Mouse (Mus musculus): Measurements from ENCODE around the gene Znhit3. TPM values are rescaled to one million over a fixed set of nuclear protein-coding genes. Genes with fewer than 3 reads are reported as not detected.

The Znhit3 gene
- polyA plus RNA-seq, 1 experiment: 0.47 TPM

DNA sequence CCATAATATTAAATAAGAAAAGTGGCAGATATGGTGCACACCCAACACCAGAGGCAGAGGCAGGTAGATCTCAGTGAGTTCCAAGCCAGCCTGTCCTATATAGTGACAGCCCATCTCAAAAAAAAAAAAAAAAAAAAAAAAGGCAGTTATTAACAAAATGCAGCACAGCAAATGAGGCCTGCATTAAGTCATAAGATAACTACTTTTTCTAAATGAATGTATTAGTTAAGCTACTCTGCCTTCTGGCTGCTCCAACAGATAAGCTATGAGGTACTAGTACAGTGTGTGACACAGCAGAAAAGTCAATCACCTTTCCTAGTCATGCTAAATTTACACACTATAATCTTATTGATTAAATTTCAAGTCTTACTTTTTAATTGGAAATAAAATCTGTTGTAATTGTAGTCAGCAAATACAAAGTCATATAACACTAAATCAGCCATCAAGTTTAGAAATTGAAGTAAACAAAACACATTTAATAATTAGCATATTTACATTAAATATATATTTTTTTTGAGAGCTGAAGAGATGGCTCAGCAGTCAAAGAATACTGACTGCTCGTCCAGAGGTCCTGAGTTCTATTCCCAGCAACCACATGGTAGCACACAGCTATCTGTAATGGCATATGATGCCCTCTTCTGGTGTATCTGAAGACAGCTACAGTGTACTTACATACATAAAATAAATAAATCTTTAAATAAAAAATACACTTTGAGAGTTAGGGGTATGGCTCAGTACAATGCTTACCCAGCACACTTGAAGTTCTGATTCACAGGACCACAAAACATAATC is 42.9 kb downstream of the Znhit3 start:
- TF ChIP-seq GATA1 (IDR thresholded peaks at IDR 0.05; ENCODE audit: low read length) (peak; percentile 84), TAL1 (IDR thresholded peaks at IDR 0.05; ENCODE audit: low read length) (peak; percentile 64)
- peak overlapping the region; percentile 68 for H3K4me3 ChIP-seq (replicated peaks)
- H3K36me3 ChIP-seq (ENCODE audit: control insufficient read depth): peaks cover 75% of the 10 kb centered on the region
- H3K27me3 ChIP-seq (ENCODE audit: control insufficient read depth): no peaks in the 10 kb centered on the region
- H3K9me3 ChIP-seq (ENCODE audit: control insufficient read depth, low read length): no peaks in the 10 kb centered on the region
- peaks cover 47% of the 10 kb centered on the region for H3K4me1 ChIP-seq (ENCODE audit: control insufficient read depth)

DNA sequence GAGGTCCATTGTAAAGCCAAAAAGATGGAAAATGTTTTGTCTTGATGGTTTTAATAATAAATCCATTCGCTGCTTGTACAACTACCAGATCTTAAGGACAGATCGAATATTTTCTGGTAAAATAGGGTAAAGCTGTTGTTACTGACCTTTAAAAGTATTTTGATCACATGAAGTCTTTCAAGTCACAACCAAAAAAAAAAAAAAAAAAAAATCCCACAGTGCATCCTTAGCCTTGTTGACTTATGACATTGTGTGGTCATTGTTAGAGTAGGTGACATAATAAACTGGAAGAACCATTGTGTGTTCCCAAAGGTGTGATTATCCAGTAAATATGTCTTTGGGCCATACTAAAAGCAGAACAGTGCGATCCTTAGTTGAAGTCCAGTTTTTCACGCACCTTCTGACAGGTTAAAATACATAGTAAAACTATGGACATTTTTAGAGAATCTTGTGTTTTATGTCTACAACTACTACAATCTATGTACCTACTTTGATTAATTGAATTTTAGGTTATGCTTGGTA is 44.6 kb downstream of the Znhit3 start:
- Histone ChIP-seq H3K27me3 (ENCODE audit: control insufficient read depth) (no peaks in the 10 kb centered on the region), H3K4me1 (ENCODE audit: control insufficient read depth) (peaks cover 48% of the 10 kb centered on the region), H3K4me3 (replicated peaks) (peak overlapping the region; percentile 68), H3K36me3 (ENCODE audit: control insufficient read depth) (peaks cover 75% of the 10 kb centered on the region), H3K9me3 (ENCODE audit: control insufficient read depth, low read length) (no peaks in the 10 kb centered on the region)
- TF ChIP-seq GATA1 (IDR thresholded peaks at IDR 0.05; ENCODE audit: low read length) (no peak), TAL1 (IDR thresholded peaks at IDR 0.05; ENCODE audit: low read length) (no peak)

DNA sequence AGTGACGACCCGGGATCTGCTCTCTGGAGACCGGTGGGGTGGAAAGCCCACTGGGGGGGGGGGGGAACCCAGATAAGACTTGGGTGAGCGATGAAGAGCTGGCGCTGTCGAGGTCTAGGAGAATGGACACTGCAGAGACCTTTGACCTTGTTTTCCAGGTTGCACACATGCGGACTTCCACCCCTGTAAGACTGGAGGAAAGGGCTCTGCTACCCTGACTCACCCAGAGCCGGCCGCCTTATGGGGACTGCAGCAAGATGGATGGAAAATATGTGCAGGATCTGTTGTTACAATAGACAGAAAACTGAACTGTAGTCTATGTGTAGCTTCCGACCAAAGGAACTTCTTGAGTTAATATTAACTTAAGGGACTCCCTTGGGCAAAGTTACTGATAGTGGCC is 45.1 kb downstream of the Znhit3 start:
- H3K27me3 ChIP-seq (ENCODE audit: control insufficient read depth): no peaks in the 10 kb centered on the region
- H3K4me1 ChIP-seq (ENCODE audit: control insufficient read depth): peaks cover 48% of the 10 kb centered on the region
- H3K9me3 ChIP-seq (ENCODE audit: control insufficient read depth, low read length): no peaks in the 10 kb centered on the region
- TF ChIP-seq GATA1 (IDR thresholded peaks at IDR 0.05; ENCODE audit: low read length) (no peak), TAL1 (IDR thresholded peaks at IDR 0.05; ENCODE audit: low read length) (no peak)
- H3K36me3 ChIP-seq (ENCODE audit: control insufficient read depth): peaks cover 77% of the 10 kb centered on the region
- peak overlapping the region; percentile 68 for H3K4me3 ChIP-seq (replicated peaks)

DNA sequence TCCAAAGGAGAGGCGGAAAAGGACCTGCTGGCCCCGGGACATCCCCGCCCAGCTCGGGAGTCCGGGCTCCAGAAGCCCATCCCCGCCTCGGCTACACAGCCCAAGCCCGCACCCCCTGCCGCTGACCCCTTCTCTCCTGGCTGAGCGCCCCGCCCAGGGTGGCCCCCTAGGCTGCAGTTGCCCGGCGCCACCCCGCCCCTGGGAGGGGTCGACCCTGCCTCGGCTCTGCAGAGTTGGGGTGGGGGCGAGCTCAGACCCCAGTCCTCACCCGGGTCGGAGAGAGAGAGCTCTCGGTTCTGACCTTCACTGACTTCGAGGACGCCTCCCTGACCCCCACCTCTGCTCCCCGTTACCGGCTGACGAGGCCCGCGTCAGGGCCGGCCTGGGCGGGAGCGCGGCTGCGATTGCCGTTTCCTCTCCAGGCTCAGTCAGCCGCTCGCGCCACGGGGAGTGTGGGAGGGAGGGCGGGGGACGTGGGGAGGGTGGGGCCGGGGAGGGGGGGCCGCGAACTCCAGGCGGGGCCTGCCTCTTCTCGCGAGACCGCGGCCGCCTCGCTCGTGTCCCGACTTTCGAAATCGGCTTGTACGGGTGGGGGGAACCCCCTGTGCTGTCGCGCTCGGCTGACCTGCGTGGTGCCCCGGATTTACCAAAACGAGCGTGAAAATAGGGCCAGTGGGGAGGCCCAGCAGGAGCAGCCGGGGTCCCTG is 45.7 kb downstream of the Znhit3 start, which contains the start of gene Ggnbp2:
Ggnbp2 (minus strand) TSS at position 481 of the 707 bp plus-strand sequence.
- H3K9me3 ChIP-seq (ENCODE audit: control insufficient read depth, low read length): no peaks in the 10 kb centered on the region
- H3K36me3 ChIP-seq (ENCODE audit: control insufficient read depth): peaks cover 80% of the 10 kb centered on the region
- peaks cover 51% of the 10 kb centered on the region for H3K4me1 ChIP-seq (ENCODE audit: control insufficient read depth)
- no peaks in the 10 kb centered on the region for H3K27me3 ChIP-seq (ENCODE audit: control insufficient read depth)
- no peak for TF ChIP-seq GATA1 (IDR thresholded peaks at IDR 0.05; ENCODE audit: low read length)
- no peak for TF ChIP-seq TAL1 (IDR thresholded peaks at IDR 0.05; ENCODE audit: low read length)
- H3K4me3 ChIP-seq (replicated peaks): peak within 1 kb of the TSS; percentile 68

DNA sequence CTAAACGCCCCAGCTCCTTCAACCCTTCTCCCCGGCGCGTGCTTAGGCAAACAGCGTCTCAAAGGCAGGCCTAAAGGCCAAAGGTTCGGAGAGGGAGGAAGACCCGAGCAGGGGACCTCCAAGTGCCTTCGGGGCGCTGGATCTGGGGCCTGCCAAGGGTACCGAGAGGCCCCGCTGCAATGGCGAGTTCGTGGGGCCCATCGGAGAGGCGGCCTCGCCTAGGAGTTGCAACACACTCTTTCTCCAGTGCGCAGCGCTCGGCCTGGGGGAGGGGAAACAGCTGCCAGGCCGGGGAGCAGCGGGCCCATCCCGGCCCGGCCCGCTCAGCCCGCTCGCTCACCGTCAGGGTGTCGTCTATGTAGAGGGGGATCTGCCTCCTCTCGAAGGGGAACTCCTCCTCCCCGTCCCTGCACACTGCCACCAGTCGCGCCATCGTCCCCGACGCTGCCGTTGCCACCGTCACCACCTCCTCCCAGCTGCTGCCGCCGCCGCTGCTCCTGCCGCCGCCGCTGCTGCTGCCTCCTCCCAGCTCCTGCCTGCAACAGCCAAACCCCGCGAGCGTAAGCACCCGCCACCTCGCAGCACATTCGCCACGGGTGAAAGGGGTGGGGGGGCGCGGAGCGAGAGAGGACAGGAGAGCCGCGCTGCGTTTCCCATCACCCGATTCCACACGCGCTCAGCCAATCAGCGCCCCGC is 46.5 kb downstream of the Znhit3 start:
- no peaks in the 10 kb centered on the region for H3K9me3 ChIP-seq (ENCODE audit: control insufficient read depth, low read length)
- H3K27me3 ChIP-seq (ENCODE audit: control insufficient read depth): no peaks in the 10 kb centered on the region
- H3K4me3 ChIP-seq (replicated peaks): peak overlapping the region; percentile 68
- TF ChIP-seq TAL1 (IDR thresholded peaks at IDR 0.05; ENCODE audit: low read length) (no peak), GATA1 (IDR thresholded peaks at IDR 0.05; ENCODE audit: low read length) (no peak)
- H3K4me1 ChIP-seq (ENCODE audit: control insufficient read depth): peaks cover 54% of the 10 kb centered on the region
- peaks cover 82% of the 10 kb centered on the region for H3K36me3 ChIP-seq (ENCODE audit: control insufficient read depth)

DNA sequence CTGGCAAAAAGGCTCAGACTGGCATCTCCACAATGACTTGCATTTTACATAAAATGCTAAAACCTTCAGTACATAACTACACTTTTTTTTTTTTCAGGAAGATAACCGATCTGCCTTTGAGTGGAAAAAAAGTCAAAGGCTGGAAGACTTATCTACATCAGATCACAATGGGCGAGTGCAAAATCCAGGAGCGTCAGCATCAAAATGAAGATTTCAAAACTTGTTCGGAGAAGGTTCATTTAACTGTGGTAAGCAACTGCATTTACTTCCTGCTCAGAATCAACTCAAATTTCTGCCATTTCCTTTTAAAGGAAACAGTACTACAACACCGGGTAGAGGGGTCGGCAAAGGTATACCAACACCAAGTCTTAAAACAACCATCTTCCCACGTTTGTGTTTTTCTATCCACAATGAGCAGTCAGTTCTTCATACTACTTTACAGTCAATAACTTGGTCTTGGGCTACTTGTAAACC is 47.3 kb downstream of the Znhit3 start:
- Histone ChIP-seq H3K4me3 (replicated peaks) (peak overlapping the region; percentile 68), H3K27me3 (ENCODE audit: control insufficient read depth) (no peaks in the 10 kb centered on the region), H3K4me1 (ENCODE audit: control insufficient read depth) (peaks cover 54% of the 10 kb centered on the region), H3K9me3 (ENCODE audit: control insufficient read depth, low read length) (no peaks in the 10 kb centered on the region), H3K36me3 (ENCODE audit: control insufficient read depth) (peaks cover 82% of the 10 kb centered on the region)
- TF ChIP-seq GATA1 (IDR thresholded peaks at IDR 0.05; ENCODE audit: low read length): peak; percentile 34; the same call in 1 of the 2 replicates
- no peak for TF ChIP-seq TAL1 (IDR thresholded peaks at IDR 0.05; ENCODE audit: low read length)

DNA sequence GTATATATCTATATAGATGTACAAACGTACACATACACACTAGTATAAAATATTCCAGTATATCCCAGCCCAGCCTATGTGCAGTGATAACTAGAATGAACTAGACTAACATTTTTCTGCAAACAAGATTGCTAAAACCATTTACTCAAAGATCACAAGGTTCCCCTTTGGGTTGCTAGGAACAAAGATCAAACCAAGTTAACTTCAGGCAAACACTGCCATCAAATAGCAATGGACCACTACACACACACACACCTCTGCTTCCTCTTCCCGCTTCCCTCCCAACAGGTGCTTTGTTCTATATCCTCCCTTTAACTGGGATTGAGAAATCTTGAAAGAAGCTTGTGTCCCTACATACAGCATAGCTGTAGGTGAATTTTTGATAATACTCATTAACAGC is 48.6 kb downstream of the Znhit3 start:
- peaks cover 53% of the 10 kb centered on the region for H3K4me1 ChIP-seq (ENCODE audit: control insufficient read depth)

DNA sequence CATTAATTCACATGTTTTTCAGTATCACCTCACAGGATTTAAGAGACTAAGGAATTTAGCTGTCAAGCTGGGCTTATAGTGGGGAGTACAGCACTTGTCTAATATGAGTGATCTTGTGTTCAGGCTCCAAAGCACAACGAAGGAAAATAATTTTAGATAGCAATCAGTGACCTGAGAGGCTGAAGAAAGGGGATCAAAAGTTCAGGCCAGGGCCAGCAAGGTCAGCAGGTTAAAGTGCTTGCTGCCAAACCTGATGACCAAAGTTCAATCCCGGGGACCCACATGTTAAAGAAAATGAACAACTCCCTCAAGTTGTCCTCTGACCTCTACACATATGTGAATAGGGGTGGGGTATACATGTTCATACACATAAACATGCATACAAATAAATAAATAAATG is 50.9 kb downstream of the Znhit3 start:
- TF ChIP-seq GATA1 (IDR thresholded peaks at IDR 0.05; ENCODE audit: low read length): no peak
- no peak for TF ChIP-seq TAL1 (IDR thresholded peaks at IDR 0.05; ENCODE audit: low read length)
- peak overlapping the region; percentile 68 for H3K4me3 ChIP-seq (replicated peaks)
- peaks cover 54% of the 10 kb centered on the region for H3K4me1 ChIP-seq (ENCODE audit: control insufficient read depth)
- no peaks in the 10 kb centered on the region for H3K9me3 ChIP-seq (ENCODE audit: control insufficient read depth, low read length)
- H3K27me3 ChIP-seq (ENCODE audit: control insufficient read depth): no peaks in the 10 kb centered on the region
- peaks cover 95% of the 10 kb centered on the region for H3K36me3 ChIP-seq (ENCODE audit: control insufficient read depth)

More for the DNA sequence above, 48.6 kb downstream of the Znhit3 start:
- Histone ChIP-seq H3K9me3 (ENCODE audit: control insufficient read depth, low read length) (no peaks in the 10 kb centered on the region), H3K4me3 (replicated peaks) (peak overlapping the region; percentile 68), H3K27me3 (ENCODE audit: control insufficient read depth) (no peaks in the 10 kb centered on the region), H3K36me3 (ENCODE audit: control insufficient read depth) (peaks cover 86% of the 10 kb centered on the region)
- no peak for TF ChIP-seq GATA1 (IDR thresholded peaks at IDR 0.05; ENCODE audit: low read length)
- no peak for TF ChIP-seq TAL1 (IDR thresholded peaks at IDR 0.05; ENCODE audit: low read length)

Other genes starting within 250 kb of the Znhit3 start
- gene Mrm1, start 96.9 kb downstream of the Znhit3 start, polyA plus RNA-seq (2012): 2.5 and 2.6 TPM in 2 replicates
- 45.7 and 48.5 TPM in 2 replicates for gene Dhrs11, start 87.4 kb downstream of the Znhit3 start, polyA plus RNA-seq (2012)
- gene Ggnbp2, start 45.5 kb downstream of the Znhit3 start, polyA plus RNA-seq (2012): 10.5 and 13.1 TPM in 2 replicates
- 1.1 and 1.2 TPM in 2 replicates for gene Myo19, start 36.2 kb downstream of the Znhit3 start, polyA plus RNA-seq (2012)
- 0.11 and 0.14 TPM in 2 replicates for gene Pigw, start 36.1 kb downstream of the Znhit3 start, polyA plus RNA-seq (2012)
- gene Car4, start 41.4 kb upstream of the Znhit3 start, polyA plus RNA-seq (2012): not detected in 2 replicates
- gene Usp32, start 223.8 kb upstream of the Znhit3 start, polyA plus RNA-seq (2012): 3.7 and 5.8 TPM in 2 replicates

Measured in erythroblast, embryonic 14.5 days (primary cell).